Mouse (Mus musculus) left cerebral cortex, adult 8-10 months (tissue): ENCODE results near the gene Map3k7. TPM values are rescaled to one million over a fixed set of nuclear protein-coding genes. Genes with fewer than 3 reads are reported as not detected.
"Not testable (repeated sequence)": the region's sequence is repeated elsewhere in the genome, so short reads cannot be mapped to it uniquely, and the experiment has no call there.

Source experiments
- DNase-seq, 2 experiments: peaks; one replicate each; pipeline ENCODE4 v3.0.0; 2022; ENCODE audit warnings: low spot score in 2 of 2
- total RNA-seq, 4 experiments: library from RNA; stranded (reverse); gene quantifications; 2 replicates each; pipeline ENCODE4 v1.2.4; 2022

Map3k7 gene
- total RNA-seq, 4 experiments from 2014 or later: 33.3 to 42.1 (median 36.7) TPM

GRCm38 (mm10) chr4:31981863-31982262, 18.0 kb downstream of the Map3k7 start:
- DNase-seq: no peak

- no peak for DNase-seq
Measured at GRCm38 (mm10) chr4:31993386-31993785, 29.5 kb downstream of the Map3k7 start.

GRCm38 (mm10) chr4:31993865-31994264, 30.0 kb downstream of the Map3k7 start:
- DNase-seq: no peak

DNA sequence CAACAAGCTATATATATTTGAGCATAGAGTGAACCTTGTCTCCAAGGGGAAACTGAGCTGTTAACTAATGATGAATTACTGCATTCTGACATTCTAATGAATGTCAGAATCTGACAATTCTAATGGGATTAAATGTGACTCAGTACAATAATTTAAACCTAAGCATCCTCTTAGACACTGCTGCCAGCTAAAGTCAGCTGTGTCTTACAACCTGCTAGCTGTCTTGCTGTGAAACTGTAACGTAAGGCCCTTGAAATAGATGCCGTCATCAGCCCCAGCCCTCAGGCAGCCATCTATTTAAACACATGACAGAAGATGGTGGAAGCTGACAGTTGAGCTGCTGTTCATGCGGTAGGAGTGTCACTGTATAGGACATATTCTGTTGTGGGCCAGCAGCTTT, 37.6 kb downstream of the Map3k7 start:
- no peak for DNase-seq

DNA sequence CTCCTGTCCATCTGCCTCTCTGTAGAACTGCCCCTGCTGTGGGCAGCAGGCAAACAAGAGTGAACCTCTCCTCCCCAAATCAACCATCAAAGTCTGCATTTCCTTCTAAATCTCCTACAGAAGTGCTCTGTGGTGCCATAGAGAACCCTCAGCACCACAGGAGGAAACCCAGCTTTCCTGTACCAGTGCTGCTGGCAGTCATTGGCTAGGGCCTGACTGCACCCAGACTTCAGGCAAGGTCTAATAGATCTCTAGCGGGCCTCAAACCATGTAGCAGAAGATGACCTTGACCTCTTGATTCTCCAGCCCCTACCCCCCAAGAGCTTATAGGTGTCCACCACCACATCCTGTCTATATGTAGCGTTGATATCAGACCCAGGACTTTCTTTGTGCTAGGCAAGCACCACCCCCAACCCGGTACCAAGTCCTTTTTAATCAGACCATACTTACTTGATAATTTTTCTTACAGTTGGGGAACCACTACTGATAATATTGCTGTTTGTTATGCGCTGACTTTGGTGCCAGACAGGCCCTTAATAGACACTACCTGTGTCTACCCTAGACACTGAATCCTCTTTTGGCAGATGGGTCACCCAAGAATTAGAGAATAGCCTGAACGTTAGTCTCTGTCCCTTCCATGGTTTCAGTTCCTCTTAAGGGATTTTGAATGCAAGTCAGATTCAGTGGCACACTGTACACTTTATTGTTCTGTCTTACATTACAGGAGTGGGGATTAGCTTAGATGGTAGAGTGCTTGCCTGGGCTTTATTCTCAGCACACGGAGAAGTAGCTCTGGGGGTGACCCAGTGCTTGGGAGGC, 41.1 kb downstream of the Map3k7 start:
- no peak for DNase-seq

GRCm38 (mm10) chr4:32007174-32007573, 43.3 kb downstream of the Map3k7 start:
- DNase-seq: no peak

- DNase-seq: no peak
Measured at GRCm38 (mm10) chr4:32008095-32008494, 44.2 kb downstream of the Map3k7 start.

DNA sequence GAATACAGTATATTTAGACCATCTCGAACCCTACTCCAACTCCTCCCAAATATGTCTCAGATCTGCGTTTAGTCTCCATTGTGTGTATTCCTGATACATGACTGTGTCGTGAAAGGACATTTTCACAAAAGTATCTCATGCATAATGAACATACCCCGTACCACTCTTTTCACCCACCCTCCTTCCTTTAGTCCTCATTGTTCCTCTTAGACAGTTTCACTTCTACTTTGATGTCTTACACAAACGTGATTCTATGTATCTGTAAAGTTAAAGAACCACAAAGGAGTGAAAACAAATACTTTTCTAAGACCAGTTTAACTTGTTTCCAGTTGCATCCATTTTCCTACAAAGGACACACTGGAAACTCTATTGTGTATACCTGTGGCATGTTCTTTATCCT, 46.9 kb downstream of the Map3k7 start:
- DNase-seq: no peak

GRCm38 (mm10) chr4:32011218-32011973, 47.5 kb downstream of the Map3k7 start:
- no peak for DNase-seq

DNA sequence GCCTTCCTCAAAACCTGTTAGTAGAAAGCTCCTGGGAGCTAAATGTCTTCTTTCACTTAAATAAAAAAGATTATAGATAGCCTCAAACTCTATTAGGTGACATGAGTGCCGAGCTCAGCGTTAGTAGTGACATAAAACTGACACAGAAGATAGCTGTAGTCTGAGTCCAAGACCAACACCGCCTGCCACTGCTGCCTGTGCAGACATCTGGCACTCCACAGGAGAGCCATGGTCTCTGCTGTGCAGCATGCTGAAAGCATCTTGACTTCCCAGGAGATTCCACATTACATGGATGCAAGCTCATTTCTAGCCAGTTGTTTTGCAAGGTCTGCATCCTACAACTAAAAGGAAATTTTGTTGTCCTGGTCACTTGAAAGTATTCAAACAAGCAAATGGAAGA, 57.2 kb downstream of the Map3k7 start:
- no peak for DNase-seq

GRCm38 (mm10) chr4:32022321-32022720, 58.4 kb downstream of the Map3k7 start:
- no peak for DNase-seq

GRCm38 (mm10) chr4:32024170-32024569, 60.3 kb downstream of the Map3k7 start:
- not testable (repeated sequence) for DNase-seq

GRCm38 (mm10) chr4:32025105-32025504, 61.2 kb downstream of the Map3k7 start:
- DNase-seq: no peak

DNA sequence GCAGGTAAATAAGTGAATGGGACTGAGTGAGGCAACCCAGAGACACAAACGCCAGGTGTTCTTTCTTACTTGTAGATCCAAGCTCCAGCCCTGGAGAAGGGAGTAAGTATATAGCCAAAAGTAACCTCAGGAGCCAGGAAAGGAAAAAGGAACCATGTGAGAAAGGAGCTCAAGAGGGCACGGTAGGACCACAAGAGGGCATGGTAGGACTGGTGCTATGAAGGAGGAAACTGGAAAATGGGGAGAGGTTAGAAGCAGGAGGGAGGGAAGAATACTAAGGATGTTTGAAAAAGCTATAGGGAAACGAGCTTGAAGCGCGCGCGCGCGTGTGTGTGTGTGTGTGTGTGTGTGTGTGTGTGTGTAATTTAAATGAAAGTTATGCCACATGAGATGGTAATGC, 63.2 kb downstream of the Map3k7 start:
- DNase-seq: no peak

- DNase-seq: no peak
Measured at GRCm38 (mm10) chr4:32037267-32037666, 73.4 kb downstream of the Map3k7 start.

DNA sequence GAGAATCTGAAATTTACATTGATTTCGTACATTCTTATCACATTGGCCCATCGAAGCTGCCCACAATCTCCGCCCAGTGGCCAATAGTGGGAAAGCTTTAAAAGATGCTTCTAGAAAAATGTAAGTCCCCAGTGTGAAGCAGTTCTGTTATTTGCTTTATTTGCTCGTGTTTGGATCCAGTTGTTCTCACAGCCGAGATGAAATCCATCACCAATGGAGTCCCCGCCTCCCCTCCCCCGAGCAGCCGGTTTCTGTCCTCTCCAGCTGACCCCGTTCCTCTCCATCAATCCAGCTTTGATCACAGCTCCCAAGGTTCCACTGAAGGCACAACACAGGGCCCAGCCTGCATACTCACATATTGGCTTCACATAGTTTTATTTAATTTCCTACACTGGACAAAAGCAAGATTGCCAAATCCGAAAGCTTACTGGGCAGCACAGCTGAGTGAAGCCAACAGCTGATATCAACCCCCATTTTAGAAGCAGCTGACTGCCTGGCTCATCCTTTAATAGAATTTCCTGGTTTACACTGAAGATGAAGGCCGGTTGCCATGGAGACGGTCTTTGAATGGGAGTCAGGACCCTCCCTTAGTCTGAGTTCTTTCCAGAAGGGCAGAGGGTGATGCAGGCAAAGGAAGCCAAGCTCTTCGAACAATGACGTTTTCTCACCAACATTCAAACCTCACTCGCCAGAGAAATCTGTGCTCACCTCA, 78.0 kb downstream of the Map3k7 start:
- DNase-seq: no peak

DNA sequence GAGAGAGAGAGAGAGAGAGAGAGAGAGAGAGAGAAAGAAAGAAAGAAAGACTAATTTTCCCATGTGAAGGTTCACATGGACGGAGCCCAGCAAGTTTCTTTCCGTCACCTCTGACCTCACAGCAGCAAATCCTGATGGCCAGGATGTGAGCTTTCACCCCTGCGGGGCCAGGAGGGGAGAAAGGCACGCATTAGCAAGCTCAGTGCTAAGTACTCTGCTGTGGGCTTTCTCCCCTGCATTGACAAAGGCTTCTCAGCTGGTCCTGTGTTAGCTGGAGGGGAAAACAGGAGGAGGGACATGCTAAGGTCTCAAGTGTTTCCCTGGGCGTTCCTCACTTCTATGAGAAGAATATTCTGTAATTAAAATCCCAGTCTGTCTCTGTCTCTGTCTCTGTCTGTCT, 81.3 kb downstream of the Map3k7 start:
- no peak for DNase-seq

DNA sequence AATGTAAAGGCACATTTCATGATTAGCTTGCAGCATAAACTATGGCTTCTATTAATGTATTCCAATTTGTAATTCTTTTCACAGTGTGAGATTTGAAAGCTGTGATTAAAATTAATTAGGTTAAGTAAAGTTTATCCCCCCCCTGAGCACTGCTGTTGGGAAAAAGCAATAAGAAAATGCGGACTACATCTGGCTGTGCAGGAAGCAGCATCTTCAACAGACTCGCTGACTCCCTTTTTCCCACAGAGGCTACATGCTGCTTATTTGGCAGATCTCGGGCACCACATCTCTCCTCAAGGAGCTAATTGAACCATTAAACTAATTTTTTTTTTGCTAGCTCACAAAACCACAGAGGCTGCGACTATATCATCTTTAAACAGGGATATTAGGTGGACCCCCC, 85.9 kb downstream of the Map3k7 start:
- DNase-seq: no peak

- no peak for DNase-seq
Measured at GRCm38 (mm10) chr4:32053171-32053570, 89.3 kb downstream of the Map3k7 start.

- DNase-seq: peak; percentile 52 to 80
Measured at GRCm38 (mm10) chr4:32055151-32056052, 91.5 kb downstream of the Map3k7 start.

DNA sequence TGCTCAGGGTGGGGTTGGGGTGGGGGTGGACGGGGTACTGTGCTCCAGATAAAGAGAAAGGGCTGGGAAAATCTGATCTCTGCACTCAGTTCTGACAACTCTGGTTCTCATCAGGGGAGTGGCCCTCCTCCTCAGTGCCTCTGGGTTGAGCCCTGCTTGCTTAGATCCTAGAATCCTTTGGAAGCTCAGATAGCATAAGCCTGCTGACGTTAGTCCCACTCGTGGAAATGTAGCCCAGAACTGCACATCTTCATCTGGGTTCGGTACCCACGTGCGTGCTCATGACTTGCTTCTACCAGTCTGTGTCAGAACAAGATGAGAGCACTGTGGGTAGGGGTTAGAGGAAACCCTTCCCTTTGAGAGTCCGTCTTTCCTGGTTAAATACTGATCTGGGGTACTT, 92.5 kb downstream of the Map3k7 start:
- no peak for DNase-seq
